Mouse (Mus musculus): ENCODE results near the gene Gm10160.
"Not testable (repeated sequence)": the region's sequence is repeated elsewhere in the genome, so short reads cannot be mapped to it uniquely, and the experiment has no call there.

Gene Gm10160

DNA sequence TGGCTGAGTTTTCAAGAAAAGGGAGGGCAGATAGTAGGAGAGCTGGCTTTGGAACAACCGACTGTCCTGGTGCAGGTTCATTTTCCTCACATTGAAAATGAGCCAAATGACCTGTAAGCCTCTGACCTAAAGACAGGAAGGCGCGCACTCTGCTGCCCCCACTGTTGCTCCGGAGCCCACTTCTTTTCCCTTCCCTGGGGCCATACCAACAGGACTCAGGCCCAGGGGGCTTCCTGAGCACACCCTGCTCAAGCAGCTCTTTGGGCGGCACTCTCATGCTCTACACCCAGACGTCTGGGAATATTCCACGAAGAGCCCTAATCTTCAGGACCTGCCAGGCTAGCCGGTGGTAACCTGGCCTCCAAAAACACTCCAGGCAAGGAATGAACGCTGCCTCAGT lies 2.6 kb upstream of the Gm10160 start:
- peak; percentile 65 for DNase-seq (ENCODE audit: low spot score)

DNA sequence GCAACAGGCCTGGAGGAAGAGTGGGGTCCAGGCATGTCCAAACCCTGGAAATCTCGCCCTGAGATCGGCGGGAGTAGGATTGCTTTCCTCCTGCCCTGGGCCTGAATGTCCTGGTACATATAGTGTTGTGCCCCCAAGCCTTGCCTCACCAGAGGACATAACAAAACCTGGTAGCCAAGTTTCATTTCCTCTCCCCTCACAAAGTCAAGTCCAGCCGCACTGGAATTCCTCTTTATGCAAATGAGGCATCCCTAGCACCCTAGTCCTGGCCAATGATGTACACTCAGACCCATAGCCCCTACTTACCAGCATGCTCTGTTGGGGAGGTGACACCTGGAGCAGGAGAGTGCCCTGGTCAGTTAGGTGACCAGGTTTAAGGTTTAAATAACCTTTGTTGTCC lies 627 bp upstream of the Gm10160 start:
- no peak for DNase-seq (ENCODE audit: low spot score)

DNA sequence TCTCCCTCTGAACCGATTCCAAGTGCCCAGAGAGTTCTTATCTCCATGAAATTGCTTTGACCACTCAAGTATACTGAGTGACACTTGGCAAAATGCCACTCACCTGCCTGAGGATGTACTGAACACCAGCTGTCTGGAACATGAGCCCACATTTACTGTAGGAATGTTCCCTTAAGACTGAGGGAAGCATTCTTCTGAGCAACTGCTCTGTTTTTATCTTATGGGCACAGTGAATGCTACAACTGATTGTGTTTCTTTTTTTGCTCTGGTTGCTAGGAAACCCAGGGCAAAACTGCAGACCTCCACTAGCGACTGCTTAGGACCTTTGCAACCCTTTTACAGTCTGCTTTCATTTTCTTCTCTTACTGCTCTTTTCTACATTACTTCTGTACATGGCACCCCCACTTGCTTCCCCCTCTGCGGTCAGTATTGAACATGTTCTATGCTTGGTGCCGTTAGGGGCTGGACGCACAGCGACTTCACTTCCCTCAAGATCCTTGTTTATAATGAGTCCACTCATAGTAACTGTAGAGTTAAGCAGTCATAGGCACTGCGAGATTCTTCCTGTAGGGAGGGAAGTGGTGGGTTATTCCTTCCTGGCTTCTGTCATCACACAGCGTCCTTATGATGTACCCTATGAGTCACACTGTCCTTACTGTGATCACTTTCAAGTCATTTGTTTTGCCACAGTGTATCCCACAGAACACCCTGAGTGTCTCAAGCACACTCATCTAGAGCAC lies 856 bp downstream of the Gm10160 start:
- no peak for DNase-seq (ENCODE audit: low spot score)

DNA sequence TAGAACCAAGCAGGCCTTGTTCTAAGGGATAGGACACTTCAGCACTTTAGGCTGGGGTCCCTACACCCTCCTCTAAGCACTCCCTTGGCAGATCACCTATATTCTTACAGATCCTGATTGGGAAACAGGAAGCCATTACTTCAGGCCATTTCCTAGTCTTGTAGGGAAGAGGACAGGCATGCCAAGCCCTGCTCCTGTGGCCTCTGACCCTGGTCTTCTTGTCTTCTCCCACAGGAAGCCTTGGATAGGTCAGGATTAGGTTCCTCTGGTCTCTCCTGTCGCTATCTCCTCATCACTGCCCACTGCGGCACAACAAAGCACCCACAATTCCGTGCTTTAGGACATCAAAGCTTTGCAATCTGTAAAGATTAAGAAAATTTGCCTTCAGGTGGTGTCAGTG lies 3.9 kb downstream of the Gm10160 start:
- no peak for DNase-seq (ENCODE audit: low spot score)

DNA sequence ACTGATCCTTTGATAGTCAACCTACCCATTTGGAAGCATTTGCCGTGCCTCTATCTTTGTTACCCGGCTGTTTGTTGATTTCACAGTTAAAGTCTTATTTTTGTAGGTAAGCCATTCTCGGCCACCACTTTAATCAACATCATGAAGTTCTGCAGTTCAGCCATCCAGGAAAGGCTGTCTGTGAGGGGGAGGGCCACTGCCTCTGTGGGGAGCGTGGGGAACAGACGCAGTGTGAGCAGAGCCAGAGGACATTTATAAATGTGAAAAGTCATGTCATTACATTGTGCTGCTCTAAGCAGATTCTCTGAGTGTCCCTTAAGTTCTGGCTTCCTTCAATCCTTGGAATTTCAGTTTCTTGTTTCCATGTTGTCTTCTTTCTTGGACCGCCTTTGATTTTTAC lies 5.4 kb downstream of the Gm10160 start:
- DNase-seq (ENCODE audit: low spot score) = no peak

DNA sequence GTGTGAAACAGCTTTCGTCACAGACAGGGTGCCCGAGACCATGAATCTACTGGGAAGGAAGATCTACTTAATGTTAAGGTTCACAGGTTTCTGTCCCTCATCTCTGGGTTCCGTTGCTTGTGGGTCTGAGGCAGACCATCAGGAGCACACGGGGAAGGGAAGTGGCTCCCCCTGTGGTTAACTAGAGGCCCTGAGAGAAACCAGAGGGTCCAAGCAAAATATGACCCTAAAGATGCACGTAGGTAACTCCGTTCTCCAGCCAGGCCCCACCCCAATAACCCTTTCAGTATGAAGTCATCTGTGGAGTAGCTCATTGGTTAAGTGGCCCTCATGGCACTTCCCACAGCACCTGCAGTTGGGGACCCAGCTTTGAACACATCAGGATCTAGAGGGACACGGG lies 6.0 kb downstream of the Gm10160 start:
- no peak for DNase-seq (ENCODE audit: low spot score)

DNA sequence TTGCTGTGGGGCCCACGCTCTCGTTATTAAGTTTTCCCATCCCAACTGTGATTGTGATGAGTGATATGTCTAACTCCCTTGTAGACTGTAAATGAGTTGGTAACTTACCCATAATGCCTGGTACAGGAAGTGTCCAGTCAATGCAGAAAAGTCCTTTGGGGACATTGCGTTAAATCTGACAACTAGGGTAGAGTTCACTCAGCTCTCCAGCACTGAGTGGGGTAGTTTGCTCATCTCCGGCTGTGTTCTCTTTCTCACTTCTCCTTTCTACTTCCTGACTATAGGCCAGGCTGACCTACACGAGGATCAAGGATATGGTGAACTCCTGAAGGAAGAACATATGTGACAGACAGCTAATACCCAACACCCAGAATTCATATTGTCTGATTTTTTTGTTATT lies 6.4 kb downstream of the Gm10160 start:
- no peak for DNase-seq (ENCODE audit: low spot score)

DNA sequence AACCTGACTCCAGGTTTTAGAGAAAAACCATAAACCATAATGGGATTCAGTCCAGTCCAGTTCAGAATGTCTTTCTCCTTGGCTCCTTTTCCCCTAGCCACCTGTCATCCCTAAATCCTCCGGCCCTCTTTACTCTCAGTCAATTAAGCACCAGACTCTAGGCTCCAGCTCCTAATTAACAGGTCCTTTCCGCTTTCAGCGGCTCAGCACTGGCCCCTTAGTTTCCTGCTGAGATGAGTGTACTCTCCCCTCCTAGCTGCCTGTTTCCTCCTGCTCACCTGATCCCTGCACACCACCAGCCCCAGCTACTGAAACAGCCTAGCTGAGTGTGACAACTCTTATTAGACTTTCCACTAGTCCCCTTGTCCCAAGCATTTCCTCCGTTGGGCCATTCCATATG lies 7.8 kb downstream of the Gm10160 start:
- peak; percentile 72 for DNase-seq (ENCODE audit: low spot score)

DNA sequence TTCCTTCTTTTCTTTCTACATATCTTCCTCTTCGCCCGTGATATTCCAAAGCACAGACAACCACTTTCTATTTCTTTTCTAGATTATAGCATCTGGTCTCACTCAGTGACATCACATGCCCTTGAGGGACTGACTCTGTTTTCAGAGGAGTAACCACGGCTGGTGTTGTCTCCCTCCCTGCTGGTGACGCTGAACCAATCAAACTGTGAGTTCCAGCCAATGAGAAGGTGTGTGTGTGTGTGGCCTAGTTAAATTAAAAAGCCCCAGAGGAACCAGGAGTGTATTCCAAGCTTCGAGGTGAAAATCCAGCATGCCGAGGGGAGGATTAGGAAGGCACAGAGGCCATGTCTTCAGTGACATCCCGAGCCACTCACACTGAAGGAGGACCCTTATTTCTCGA lies 8.6 kb downstream of the Gm10160 start:
- DNase-seq (ENCODE audit: low spot score) = no peak

DNA sequence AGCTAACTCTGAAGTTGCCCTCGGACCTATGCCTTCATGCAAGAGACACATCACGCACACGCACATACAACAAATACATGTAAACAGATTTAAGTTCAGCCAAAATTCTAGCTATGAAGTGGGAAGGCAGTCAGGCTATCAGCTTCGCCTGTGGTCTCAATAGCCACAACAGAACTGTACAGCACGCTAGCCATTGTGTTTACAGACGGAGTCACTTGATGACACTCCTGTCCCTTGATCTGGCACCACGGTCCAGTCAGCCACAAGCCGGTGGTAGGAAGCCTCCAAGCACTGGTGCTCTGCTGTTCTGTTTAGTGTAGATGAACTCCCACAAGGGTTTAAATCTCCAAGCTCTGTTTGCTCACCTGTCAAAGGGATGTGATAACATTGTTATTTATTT lies 9.6 kb downstream of the Gm10160 start:
- no peak for DNase-seq (ENCODE audit: low spot score)

DNA sequence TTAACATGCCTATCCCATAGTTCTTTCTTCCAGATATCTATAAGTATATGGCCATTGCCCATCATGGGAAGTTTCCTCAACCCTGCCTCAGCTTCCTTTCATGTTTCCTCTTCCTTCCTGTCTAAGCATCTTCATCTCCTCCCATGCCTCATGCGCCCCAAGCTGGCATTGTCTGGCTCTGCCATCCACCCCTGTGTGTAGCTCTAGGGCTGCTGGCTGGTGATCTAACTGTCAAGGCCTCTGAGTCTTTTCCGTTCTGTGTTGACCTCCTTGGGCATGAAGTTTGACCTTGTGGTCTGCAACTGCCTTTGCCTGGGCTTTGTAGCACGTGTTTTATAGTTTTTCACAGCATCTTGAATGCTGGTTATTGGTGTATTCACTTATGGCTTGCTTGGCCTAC lies 10.3 kb downstream of the Gm10160 start:
- DNase-seq (ENCODE audit: low spot score) = peak; percentile 34

DNA sequence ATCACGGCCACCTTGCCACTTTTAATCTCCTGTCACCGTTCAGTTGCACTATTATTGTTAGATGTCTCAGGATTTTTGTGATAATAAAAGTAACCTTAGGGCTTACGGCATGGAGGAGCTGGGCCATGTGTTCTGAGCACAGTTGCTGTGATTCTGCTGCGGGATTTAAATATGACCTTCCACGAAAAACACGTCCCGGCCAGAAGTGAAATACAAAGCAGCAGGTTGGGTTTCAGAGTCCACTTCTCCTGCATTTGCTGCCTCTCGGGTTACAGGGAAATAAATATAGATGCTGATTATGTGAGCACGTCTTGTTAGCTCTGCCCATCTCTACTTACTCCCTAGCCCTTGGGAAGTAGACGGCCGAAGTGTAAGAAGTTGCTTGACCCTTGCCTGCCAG lies 10.8 kb downstream of the Gm10160 start:
- DNase-seq (ENCODE audit: low spot score) = no peak

DNA sequence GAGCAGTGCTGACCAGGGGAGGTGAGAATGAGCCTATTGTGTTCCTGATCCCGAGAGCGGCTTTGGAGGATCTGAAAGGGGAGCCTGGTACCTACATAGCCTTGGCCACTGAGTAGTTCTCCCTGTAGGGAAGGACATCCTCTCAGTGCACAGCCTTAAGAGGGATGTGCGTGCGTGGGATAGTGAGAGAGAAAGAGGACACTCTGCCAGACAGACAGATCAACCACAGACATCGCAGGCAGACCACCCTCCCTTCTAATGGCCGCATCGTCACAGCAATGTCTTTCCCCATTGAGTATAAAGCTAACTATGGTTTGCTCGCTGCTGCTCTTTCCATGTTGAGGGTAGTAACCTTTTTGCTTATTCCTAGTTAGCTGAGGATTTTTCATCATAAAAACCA lies 11.7 kb downstream of the Gm10160 start:
- no peak for DNase-seq (ENCODE audit: low spot score)

DNA sequence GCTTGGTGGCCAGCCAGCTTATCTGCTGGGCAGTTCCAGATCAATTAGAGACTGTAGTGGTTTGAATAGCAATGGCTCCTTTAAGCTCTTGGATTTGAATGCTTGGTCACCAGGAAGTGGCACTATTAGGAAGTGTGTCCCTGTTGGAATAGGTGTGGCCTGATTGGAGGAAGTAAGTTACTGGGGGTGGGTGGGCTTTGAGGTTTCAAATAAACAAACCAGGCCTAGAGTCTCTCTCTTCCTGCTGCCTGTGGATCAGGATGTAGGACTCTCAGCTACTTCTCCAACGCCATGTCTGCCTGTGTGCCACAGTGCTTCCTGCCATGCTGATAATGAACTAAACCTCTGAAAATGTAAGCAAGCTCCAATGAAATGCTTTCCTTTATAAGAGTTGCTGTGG lies 12.6 kb downstream of the Gm10160 start:
- no peak for DNase-seq (ENCODE audit: low spot score)

DNA sequence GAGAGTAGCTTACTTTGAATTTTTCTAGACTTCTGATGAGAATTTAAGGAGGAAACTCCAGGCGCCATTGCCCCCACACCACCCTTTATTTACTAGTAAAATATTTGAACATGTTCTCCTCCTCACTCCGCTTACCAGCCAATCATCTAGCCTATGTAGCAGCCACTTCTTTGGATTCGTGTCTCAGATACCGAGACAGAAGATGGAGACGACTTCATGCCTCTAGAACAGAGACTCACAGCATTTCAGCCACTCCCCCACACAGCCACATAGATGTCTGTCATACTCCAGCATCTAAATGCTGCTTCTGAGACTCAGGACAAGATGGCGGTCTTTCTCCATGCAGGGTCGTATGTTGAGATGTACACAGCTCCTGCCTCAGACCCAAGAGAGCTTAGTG lies 13.5 kb downstream of the Gm10160 start:
- DNase-seq (ENCODE audit: low spot score) = no peak

DNA sequence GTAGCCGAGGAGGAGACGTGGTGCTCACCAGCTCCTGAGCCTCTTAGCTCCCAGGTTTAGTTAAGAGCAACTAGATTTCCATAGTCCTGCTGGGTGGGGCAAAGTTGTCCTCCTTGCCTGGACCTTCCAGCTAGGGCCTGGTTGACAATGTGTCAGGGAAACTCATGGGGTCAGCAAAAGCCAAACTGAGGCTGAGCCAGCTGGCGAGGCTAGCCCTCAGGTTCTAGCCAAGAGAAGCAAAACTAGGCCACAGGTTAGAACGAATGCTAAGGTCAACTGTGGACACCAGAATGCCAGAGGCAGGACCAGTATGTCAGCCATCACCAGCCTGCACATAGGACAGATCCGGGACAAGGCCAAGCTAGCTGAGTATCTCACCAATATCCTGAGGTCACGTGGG lies 14.2 kb downstream of the Gm10160 start:
- no peak for DNase-seq (ENCODE audit: low spot score)

DNA sequence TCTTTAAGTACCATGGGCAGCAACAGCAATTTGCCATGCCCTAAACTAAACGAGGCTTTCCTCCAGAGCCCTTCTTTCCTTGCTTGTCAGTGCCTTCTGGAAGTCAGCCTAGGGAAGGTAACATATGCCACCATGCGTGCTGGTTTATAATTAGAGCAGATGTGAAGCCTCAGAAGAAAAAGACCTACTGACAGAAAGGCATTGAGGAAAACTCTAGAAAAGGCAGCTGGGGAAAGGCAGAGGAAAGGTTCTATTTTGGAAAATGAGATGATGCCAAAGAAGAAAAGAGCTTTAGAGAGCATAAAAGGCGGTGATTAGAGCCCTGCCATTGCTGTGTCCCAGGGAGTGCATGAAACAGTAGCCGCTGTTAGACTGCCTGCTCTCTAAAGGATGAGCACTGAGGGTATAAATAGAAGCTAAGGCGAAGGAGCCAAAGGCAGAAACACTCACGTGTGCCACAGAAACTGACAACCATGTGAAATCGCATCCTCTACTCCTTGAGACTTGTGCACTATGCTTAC lies 14.9 kb downstream of the Gm10160 start:
- no peak for DNase-seq (ENCODE audit: low spot score)

DNA sequence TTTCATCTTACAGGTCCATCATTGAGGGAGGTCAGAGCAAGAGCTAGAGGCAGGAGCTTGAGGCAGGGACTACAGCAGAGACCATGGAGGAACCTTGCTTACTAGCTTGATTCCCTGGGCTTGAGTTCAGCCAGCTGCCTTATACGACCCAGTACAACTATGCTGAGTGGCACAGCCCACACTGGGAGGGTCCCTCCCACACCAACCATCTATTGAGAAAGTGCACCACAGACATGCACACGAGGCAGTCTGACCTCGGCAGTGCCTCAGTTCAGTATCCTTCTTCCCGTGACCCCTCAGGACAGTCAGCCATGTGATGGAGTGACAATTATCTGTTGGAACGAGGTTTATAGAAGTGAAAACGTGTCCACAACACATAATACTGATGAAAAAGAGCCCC lies 15.8 kb downstream of the Gm10160 start:
- no peak for DNase-seq (ENCODE audit: low spot score)

DNA sequence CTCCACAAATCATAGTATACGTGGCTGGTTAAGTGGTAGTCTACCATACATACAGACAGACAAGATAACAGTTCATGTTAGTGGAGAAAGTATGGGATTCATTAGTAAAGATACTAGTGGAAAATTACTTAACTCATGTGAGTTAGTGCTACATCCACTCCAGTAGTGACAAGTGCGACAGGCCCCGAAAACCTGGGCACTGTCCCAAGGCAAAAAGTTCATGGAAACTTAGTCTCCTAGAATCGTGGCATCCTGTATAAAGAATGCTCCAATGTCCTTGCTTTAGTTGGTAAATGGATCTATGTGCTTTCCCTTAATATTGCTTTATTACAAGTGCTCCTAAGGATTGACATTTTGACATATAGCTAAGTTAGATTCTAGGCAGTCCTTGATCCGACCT lies 17.8 kb downstream of the Gm10160 start:
- not testable (repeated sequence) for DNase-seq (ENCODE audit: low spot score)

DNA sequence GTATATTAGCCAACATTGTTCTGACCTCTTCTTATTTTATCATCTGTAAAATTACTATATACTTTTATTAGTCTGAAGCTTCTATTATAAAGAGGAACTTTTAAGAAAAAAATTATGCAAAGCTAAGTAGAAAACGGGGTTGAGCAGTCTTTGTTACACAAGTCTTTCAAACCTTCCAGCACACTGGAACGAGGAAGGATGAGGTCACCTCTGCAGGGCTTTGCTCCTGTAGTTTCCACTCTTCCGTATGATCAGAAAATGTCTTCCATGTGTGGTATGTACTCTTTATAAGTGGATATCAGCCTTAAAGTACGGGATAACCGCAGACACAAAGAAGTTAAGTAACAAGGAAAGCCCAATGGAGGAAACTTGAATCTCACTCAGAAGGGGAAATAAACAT lies 20.2 kb downstream of the Gm10160 start:
- no peak for DNase-seq (ENCODE audit: low spot score)

DNA sequence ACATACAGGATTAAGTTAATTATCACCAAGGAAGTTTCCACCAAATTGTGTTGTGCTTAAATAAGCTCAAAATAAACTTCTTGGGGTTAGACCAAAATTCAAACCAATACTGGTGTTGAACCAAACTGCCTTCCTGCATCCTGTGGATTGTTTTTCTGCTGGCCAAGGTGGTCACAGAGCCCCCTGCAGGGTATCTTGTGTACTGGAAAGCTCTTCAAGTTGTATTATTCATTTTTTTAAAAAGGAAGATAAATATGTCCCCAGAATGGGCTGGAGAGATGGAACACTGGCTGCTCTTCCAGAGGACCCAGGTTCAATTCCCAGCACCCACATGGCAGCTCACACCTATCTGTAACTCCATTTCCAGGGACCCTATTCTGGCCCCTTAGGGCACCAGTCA lies 20.7 kb downstream of the Gm10160 start:
- no peak for DNase-seq (ENCODE audit: low spot score)

DNA sequence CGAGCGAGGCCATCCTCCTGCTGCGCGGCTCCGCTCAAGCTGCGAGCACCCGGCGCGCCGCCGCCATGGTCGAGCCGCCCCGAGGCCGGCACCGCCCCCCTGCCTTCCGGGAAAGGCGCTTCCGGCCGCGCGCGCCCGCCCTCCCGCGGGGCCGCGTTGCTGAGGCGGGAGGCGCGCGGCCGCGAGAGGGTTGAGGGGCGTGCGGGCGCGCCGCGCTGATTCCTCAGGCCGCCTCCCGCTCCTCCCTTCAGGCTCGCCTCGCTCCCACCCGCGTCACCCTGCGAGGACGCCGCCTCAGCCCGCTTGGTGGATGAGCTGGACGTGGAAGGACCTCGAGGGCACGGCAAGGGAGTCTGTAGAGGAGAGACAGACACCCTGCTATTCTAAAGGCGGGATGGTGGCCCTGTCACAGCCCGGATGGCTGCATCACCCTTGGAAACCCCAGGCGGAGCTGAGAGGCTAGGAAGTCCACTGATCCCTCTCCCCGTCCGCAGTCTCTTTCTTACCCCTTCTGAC lies 26.2 kb downstream of the Gm10160 start, which contains the start of gene Btbd1:
Gene Btbd1, minus strand, starts transcription at position 53 of the 516 bp plus-strand sequence.
- peak; percentile 89 for DNase-seq (ENCODE audit: low spot score)

DNA sequence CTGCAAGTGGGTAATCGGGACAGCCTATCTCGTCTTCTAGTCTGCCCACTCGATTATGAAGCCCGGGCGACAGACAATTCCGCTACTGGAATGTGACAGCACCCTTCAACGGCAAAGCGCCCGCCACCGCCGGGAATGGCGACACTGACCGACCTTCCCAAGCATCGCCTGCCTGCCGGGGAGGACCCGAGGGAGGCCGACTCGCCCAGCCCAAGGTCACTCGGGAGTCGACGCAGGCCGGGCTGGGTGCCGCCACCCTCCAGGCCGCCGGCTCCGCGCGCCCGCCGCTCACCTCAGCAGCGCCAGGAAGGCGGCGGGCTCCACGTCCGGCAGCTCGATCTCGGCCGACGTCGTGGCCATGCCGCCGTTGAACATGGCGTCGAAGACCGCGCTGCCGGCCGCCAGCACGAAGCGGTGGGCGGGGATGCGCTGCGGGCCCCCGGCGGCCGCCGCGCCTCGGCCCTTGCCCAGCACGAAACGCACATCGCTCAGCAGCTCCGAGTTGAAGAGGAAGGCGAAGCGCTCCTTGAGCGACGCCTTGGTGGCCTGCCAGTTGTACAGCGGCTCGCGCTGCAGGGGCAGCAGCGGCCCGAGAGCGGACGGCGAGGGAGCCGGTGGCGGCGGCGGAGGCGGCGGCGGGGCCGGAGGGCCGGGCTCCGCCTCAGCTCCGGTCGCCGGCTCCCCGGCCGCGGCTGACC lies 26.8 kb downstream of the Gm10160 start:
- peak; percentile 57 for DNase-seq (ENCODE audit: low spot score)
